Mouse (Mus musculus) liver, adult 10 weeks (tissue): ENCODE measurements around the gene Fam110c. TPM values are rescaled to one million over a fixed set of nuclear protein-coding genes. Genes with fewer than 3 reads are reported as not detected.

ENCODE experiments used
- polyA plus RNA-seq: library from polyadenylated mRNA; stranded (reverse); fragments of 350-450 nt; fragmentation: Illumina TruSeq; extraction: RNeasy Lipid Tissue Mini Kit (QIAGEN cat#74804); gene quantifications from one replicate; pipeline ENCODE4 v1.2.3, GENCODE M21; 2014; ENCODE audit warnings: low read depth, low replicate concordance

Fam110c gene
- polyA plus RNA-seq, result 2.7 TPM

GRCm38 (mm10) chr12:31073412-31074354, at the start of gene Fam110c:
Gene Fam110c (plus strand): TSS chr12:31073861.

Other genes with a start within 250 kb of the Fam110c start
- not detected for gene Alkal2, start 189.5 kb upstream of the Fam110c start, polyA plus RNA-seq
- 78.7 TPM for gene Acp1, start 162.3 kb upstream of the Fam110c start, polyA plus RNA-seq
- gene Sh3yl1, start 162.2 kb upstream of the Fam110c start, polyA plus RNA-seq, result 21.9 TPM
- not detected for gene Gm6993, start 166.9 kb downstream of the Fam110c start, polyA plus RNA-seq
- 2.0 TPM for gene Lamb1, start 191.4 kb downstream of the Fam110c start, polyA plus RNA-seq